Mouse (Mus musculus) olfactory bulb, adult 2 months (tissue): ENCODE data around the gene Impg1. TPM values are rescaled to one million over a fixed set of nuclear protein-coding genes. Genes with fewer than 3 reads are reported as not detected.

Experiments
- H3K27ac ChIP-seq: fragments of 200-500 bp; 2 replicates; pipeline ENCODE4 v1.5.1; 2012; ENCODE audit warnings: low read depth, low read length; ENCODE audit not compliant: insufficient read depth
- H3K4me1 ChIP-seq: fragments of 200-500 bp; 2 replicates; pipeline ENCODE4 v1.6.1; 2012; ENCODE audit warnings: low read length; ENCODE audit not compliant: control insufficient read depth, insufficient read depth
- H3K4me3 ChIP-seq: fragments of 200-500 bp; 2 replicates; pipeline ENCODE4 v1.5.1; 2012; ENCODE audit warnings: mild to moderate bottlenecking, low read depth, low read length, moderate library complexity; ENCODE audit not compliant: insufficient read depth
- CTCF ChIP-seq: fragments of 200-500 bp; IDR thresholded peaks from 2 replicates; pipeline ENCODE4 v1.5.1; 2012; ENCODE audit warnings: low read depth, mild to moderate bottlenecking, low read length, moderate library complexity; ENCODE audit not compliant: insufficient read depth
- POLR2A ChIP-seq: fragments of 200-500 bp; IDR thresholded peaks from 2 replicates; pipeline ENCODE4 v1.6.1; 2012; ENCODE audit warnings: mild to moderate bottlenecking, low read depth, low read length, moderate library complexity; ENCODE audit not compliant: insufficient read depth
- WGBS: fragments of 180-500 bp; shearing (Covaris S2); methylation state at CpG from one replicate; pipeline ENCODE4 v1.1.7; 2018; 5-methylcytosine and 5-hydroxymethylcytosine counted together
- polyA plus RNA-seq: library from polyadenylated mRNA; stranded (reverse); fragments of >200 nt; gene quantifications from 2 replicates; pipeline ENCODE4 v1.2.4, GENCODE M21; 2012; ENCODE audit warnings: low replicate concordance; ENCODE audit not compliant: missing spikeins, insufficient read depth, insufficient read length

Gene Impg1
- polyA plus RNA-seq, 1 experiment: not detected

DNA sequence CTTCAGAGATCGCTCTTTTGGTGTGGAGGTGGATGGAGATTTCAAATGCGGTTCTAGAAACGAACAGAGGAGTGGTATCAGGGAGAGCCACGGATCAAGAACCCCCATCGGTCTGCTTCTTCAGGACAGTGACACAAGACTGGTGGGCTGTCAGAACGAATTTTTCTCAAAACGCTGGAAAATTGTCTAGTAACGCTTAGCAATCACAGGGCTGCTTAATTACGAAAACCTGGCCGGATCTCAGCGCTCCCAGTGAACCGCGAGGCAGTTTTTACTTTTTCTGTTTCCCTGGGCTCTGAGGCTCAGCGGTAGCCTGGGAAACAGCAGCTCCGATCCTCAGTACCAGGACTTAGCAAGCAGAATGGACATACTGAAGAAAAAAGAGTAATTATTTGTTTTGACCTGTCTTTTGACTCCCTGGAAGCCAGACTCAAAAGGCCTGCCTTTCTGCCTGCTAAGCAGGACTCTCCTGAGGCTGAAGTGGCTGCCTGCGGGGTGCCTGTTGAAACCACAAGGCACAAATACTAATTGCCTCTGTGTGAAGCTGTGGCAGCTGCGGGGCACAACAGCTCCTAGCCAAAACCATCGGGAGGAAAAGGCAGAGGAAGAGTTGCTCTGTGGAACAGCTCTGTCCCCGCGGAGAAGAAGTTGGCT lies 113.5 kb downstream of the Impg1 start:
- no peak overlapping the region for H3K4me3 ChIP-seq
- TF ChIP-seq POLR2A (no peak), CTCF (no peak)
- H3K27ac ChIP-seq: no peak overlapping the region
- no peaks in the 10 kb centered on the region for H3K4me1 ChIP-seq
- WGBS: 14% methylated on average over 20 of the region's 20 CpGs

DNA sequence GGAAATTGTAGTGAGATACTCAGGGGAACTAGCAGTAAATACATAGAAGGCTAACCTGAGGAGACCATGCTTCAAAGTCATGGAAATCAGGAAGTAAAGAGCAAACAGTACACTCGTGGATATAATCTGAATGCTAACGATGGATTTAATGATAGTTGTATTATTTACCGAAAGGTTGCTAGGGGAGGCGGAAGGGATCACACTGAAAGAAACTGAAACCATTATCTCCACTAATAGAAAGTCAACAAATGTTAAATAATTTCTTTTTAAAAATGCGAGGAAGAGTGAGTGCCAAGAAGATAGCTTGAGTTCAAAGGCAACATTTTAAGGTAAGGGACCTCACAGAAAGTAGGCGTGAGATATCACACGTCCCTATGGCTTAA lies 114.0 kb downstream of the Impg1 start:
- H3K4me1 ChIP-seq: no peaks in the 10 kb centered on the region
- no peak overlapping the region for H3K27ac ChIP-seq
- H3K4me3 ChIP-seq: no peak overlapping the region
- WGBS: 25% methylated on average over 7 of the region's 7 CpGs
- no peak for TF ChIP-seq CTCF
- TF ChIP-seq POLR2A: no peak

DNA sequence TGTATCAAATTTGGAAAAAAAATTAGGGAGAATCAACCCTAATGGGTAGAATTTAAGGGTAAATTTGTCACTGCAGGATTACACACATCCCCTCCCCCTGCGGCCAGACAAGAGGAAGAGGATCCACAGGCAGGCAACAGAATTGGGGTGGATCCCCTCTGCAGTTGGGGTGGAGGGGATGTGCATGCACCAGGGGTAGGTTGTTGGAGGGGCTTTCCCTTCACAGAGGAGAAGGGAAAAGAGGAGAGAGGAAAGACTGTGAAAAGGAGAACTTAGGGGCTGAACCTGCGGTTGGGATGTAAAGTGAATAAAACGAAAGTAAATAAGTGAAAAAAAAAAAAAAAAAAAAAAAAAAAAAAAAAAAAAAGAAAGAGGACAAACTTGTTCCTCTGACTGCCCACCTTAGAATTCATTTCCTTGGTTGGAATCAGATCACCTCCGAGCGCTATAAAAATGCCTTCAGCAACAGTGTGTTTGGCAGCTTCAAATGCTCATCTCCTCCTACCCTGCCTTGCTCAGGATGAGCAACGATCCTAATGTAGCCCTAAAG lies 120.8 kb downstream of the Impg1 start:
- Histone ChIP-seq H3K27ac (no peak overlapping the region), H3K4me1 (no peaks in the 10 kb centered on the region), H3K4me3 (no peak overlapping the region)
- TF ChIP-seq POLR2A (no peak), CTCF (no peak)
- 94% methylated on average over 6 of the region's 6 CpGs for WGBS

DNA sequence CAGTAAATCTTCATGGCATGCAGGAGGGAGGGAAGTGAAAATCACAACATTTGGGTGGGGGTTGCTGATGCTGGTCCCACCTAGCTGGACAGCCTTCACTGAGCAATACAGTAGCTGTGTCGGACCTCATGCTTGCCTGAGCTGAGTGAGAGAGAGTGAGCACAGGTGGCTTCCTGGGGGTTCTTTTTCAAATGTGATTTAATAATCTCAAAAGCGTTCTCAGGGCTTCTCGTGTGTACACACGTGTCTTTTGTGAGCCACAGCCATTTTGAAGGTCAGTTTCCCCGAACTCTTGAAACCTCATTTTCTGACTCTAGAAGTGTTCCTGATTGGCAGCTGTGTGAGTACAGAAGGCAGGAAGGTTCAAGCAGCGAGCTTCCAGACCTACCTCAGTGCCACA lies 122.8 kb downstream of the Impg1 start:
- TF ChIP-seq CTCF (no peak), POLR2A (no peak)
- no peaks in the 10 kb centered on the region for H3K4me1 ChIP-seq
- H3K4me3 ChIP-seq: no peak overlapping the region
- H3K27ac ChIP-seq: no peak overlapping the region
- 97% methylated on average over 6 of the region's 6 CpGs for WGBS

DNA sequence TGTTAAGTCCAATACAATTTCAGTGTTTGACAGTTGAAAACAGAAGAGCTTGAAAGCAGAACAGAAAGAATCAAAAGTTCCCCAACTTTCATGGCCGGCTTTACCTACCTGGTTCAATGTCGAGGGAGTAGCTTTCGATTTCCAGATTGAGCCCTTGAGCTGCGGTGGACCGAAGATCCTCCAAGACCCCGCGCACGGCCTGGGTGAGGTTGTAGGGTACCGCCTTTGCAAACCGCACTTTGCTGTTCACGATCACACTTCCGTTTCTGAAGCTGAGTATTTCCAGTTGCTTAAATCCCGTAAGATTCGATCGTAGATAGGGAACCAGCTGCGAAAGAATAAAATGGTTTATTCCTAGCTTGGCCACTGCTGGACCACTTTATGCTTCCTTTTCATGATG lies 123.5 kb downstream of the Impg1 start:
- WGBS: 94% methylated on average over 16 of the region's 16 CpGs

DNA sequence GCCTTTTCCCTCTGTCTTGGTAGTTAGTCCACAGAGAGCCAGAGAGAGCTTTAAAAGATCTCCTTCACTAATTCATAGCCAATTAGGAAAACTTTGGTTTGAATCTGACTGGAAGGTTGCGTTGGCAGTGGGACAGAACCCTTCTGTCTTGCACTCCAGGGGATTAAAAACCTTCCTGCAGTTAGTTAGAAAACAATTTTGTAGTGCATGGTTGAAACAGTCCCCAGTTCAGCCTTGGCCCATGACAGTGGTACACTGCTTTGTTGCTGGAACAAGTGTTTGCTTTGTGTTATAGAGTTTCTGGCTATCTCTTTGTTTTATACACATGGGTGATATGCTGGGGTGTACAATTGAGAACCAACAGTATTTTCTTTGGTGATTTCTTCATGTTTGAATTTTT lies 124.4 kb downstream of the Impg1 start:
- H3K4me1 ChIP-seq: no peaks in the 10 kb centered on the region
- no peak for TF ChIP-seq POLR2A
- no peak for TF ChIP-seq CTCF
- WGBS: 59% methylated on average over 1 of the region's 1 CpGs
- no peak overlapping the region for H3K27ac ChIP-seq
- no peak overlapping the region for H3K4me3 ChIP-seq

More for the DNA sequence above, 123.5 kb downstream of the Impg1 start:
- no peak for TF ChIP-seq POLR2A
- TF ChIP-seq CTCF: no peak
- Histone ChIP-seq H3K4me1 (no peaks in the 10 kb centered on the region), H3K4me3 (no peak overlapping the region), H3K27ac (no peak overlapping the region)

DNA sequence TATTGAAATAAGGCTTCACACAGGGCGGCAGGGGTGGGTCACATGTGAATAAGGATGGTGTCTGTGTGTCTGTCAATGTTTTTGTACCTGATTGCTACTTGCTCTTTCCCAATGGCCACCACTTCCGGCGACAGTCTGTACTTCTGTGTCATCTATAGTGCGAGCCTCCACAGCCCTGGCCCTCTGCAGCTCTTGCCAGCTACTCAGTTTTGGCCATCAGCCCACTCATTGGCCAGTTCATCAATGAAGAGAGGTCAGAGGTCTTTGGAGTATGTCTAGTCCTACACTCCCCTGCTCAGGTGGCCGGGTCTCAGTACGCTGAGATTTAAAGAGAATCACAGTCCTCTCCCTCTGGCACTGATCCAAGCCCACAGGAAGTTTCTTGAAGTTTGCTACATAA lies 127.3 kb downstream of the Impg1 start:
- H3K4me3 ChIP-seq: no peak overlapping the region
- no peaks in the 10 kb centered on the region for H3K4me1 ChIP-seq
- TF ChIP-seq CTCF: no peak
- TF ChIP-seq POLR2A: no peak
- WGBS: 90% methylated on average over 6 of the region's 6 CpGs
- no peak overlapping the region for H3K27ac ChIP-seq

DNA sequence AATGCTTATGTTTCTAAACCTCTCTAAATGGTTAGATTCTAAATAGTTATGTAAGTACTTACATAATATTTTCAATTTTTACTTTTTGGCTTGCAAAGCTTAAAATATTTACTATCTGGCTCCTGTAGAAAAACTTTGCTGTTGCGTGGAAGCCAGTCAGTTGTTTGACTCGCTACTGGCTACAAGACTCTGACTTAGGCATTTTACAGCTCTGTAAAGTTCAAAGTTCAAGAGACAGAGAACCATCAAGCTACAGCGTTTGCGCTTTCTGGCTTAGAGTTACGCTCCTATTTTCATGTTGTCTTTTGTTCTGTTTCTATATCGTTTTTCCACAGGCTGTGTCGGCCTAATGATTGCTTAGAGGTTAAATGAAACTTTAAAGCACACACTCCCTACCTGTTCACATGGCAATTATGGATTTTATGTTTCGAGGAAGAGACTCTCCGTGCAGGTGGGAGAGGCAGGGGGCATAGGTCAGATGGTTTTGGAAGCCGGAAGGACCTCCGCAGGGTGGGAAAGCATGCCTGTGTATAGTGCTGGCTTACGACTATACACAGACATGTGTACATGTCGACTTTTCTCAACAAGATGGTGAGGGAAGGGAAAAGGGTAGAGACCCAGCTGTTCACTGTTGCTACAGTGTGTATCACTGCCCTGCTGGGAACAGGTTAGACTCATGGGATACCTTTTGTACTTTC lies 129.5 kb downstream of the Impg1 start:
- Histone ChIP-seq H3K4me1 (peaks cover 2% of the 10 kb centered on the region), H3K4me3 (no peak overlapping the region), H3K27ac (no peak overlapping the region)
- TF ChIP-seq CTCF (no peak), POLR2A (no peak)
- WGBS: 94% methylated on average over 13 of the region's 13 CpGs

DNA sequence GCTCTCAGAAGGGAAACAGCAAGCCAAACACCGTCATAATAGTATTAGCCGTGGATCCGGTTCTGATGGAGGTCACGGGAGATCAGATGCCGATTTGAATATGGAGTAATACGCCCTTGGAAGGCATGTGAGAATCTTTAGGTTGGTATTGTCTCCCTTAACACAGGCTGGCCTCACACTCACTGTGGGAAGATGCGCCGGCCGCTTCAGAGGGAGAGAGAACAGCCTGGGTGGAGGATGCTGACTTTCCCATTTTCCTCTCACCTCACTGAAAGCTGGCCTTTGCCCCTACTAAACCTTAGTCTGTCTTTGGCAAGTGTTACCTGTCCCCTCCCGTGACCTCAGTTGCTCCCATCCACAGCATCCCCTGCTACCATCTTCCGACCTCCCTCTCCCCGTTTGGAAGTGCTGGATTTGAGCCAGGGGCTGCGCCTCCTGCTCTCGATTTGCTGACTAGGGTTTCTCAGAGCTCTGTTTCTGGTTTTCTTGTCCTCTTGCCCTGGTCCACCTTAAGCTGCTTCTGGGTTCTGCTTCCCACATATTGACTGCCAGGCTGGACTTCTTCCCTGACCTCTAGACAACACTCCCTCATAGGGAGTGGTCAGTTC lies 131.2 kb downstream of the Impg1 start:
- Histone ChIP-seq H3K4me1 (peaks cover 2% of the 10 kb centered on the region), H3K4me3 (no peak overlapping the region), H3K27ac (no peak overlapping the region)
- no peak for TF ChIP-seq CTCF
- TF ChIP-seq POLR2A: no peak
- WGBS: 50% methylated on average over 14 of the region's 14 CpGs
